Mouse (Mus musculus) stomach, postnatal 0 days (tissue): ENCODE measurements around the gene Actr1a. TPM values are rescaled to one million over a fixed set of nuclear protein-coding genes. Genes with fewer than 3 reads are reported as not detected.
A peak's percentile ranks its signal among the peaks of the same experiment; 100 is the strongest.

ENCODE experiments used
- ATAC-seq: fragments of 200-750 bp; cut with Nextera tagmentation; 2 replicates; pipeline ENCODE4 v1.8.0; 2017; ENCODE audit not compliant: low FRiP score, low TSS enrichment
- DNase-seq: peaks from one replicate; pipeline ENCODE4 v3.0.0-alpha.2; 2016; ENCODE audit warnings: low spot score
- H3K27ac ChIP-seq: fragments of 300-500 bp; sonication (generic); replicated peaks from 2 replicates; pipeline ENCODE4 v1.5.1; 2014; ENCODE audit warnings: mild to moderate bottlenecking, control low read depth
- H3K27me3 ChIP-seq: fragments of 300-500 bp; sonication (generic); 2 replicates; pipeline ENCODE4 v1.6.1; 2014; ENCODE audit warnings: low read length; ENCODE audit not compliant: control insufficient read depth, insufficient read depth
- H3K36me3 ChIP-seq: fragments of 300-500 bp; sonication (generic); 2 replicates; pipeline ENCODE4 v1.6.1; 2014; ENCODE audit warnings: low read length, mixed read lengths; ENCODE audit not compliant: control insufficient read depth, insufficient read depth
- H3K4me1 ChIP-seq: fragments of 300-500 bp; sonication (generic); replicated peaks from 2 replicates; pipeline ENCODE4 v1.6.1; 2014; ENCODE audit warnings: antibody characterized with exemption; ENCODE audit not compliant: control insufficient read depth, insufficient read depth
- H3K4me2 ChIP-seq: fragments of 300-500 bp; sonication (generic); replicated peaks from 2 replicates; pipeline ENCODE4 v1.6.1; 2014; ENCODE audit warnings: low read depth, mild to moderate bottlenecking, control low read depth, moderate library complexity
- H3K4me3 ChIP-seq: fragments of 300-500 bp; sonication (generic); 2 replicates; pipeline ENCODE4 v1.5.1; 2014; ENCODE audit warnings: low read depth, low read length, control low read depth
- H3K9ac ChIP-seq: fragments of 300-500 bp; sonication (generic); 2 replicates; pipeline ENCODE4 v1.6.1; 2014; ENCODE audit warnings: mild to moderate bottlenecking, low read length, control low read depth, mixed read lengths
- H3K9me3 ChIP-seq: fragments of 300-500 bp; sonication (generic); 2 replicates; pipeline ENCODE4 v1.6.1; 2016; ENCODE audit warnings: low read length; ENCODE audit not compliant: control insufficient read depth
- CTCF ChIP-seq: IDR thresholded peaks from 2 replicates; pipeline ENCODE4 v1.5.1; 2016; ENCODE audit warnings: antibody characterized with exemption, low read depth, mild to moderate bottlenecking, moderate library complexity
- EP300 ChIP-seq: optimal IDR thresholded peaks from 2 replicates; pipeline ENCODE3; 2016; ENCODE audit warnings: antibody characterized with exemption
- WGBS: fragments of 180-500 bp; shearing (Covaris S2); extraction: QIAGEN DNeasy Blood & Tissue Kit; methylation state at CpG from one replicate; pipeline ENCODE4 v1.1.7; 2014; 5-methylcytosine and 5-hydroxymethylcytosine counted together
- polyA plus RNA-seq: library from polyadenylated mRNA; unstranded; fragments of >200 nt; fragmentation: Nextera tagmentation; extraction: Ambion mirVana; gene quantifications from 2 replicates; pipeline ENCODE4 v1.2.1, GENCODE M21; 2015

The Actr1a gene
- 90.1 and 94.7 TPM in 2 replicates for polyA plus RNA-seq

DNA sequence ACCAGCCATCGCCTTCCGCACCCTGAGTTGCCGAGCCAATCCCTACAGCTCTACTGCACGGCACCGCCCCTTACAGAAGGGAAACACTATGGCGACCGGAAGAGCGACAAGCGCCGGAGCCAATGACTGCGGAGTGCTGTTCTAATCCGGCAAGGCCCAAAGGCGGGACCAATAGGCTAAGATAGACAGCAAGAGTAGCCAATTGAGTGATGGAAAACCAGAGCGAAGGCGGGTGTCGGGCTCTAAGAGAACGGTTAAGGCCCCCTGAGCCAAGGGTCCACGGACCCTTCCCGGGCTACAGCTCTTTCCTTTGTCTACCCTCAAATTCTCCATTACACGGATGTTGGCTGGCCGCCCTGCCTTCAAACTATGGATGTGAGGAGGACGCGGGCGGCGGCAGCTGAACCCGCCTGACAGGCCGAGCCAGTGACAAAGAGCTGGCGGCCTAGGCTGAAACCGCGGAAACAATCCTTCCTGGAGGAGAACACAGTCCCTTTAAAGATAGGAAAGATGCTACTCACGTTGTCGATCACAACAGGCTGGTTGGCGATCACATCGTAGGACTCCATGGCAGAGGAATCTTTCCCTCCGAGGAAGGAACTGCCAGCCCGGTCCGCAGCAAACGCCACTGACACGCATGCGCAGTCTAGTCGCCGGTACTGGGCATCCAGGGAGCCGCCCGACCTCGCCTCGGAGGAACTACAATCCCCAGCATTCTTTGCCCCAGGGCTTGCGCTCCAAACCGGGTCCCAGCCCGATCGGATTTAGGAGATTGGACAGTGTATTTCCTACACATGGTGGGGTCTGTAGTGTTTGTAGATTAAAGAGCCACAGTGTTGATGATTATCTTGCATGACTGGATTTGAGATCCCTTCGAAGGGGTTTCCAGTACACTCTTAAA lies at the start of gene Actr1a:
Gene Actr1a (minus strand): TSS at position 640 of the 901 bp plus-strand sequence.
- DNase-seq, result peak; percentile 96
- peak within 1 kb of the TSS; percentile 84 for H3K4me2 ChIP-seq
- H3K9ac ChIP-seq, result peak within 1 kb of the TSS; percentile 86
- under 1% methylated on average over 51 of the region's 51 CpGs for WGBS
- H3K36me3 ChIP-seq, result no peaks in the 10 kb centered on the region
- peak within 1 kb of the TSS; percentile 81 for H3K27ac ChIP-seq
- H3K9me3 ChIP-seq, result no peaks in the 10 kb centered on the region
- ATAC-seq, result peak; percentile 96
- peaks cover 7% of the 10 kb centered on the region; the same call in 1 of the 2 replicates for H3K4me1 ChIP-seq
- H3K27me3 ChIP-seq, result no peaks in the 10 kb centered on the region
- TF ChIP-seq EP300 (no peak), CTCF (no peak; the same call in 1 of the 2 replicates)
- peak within 1 kb of the TSS; percentile 87 for H3K4me3 ChIP-seq

DNA sequence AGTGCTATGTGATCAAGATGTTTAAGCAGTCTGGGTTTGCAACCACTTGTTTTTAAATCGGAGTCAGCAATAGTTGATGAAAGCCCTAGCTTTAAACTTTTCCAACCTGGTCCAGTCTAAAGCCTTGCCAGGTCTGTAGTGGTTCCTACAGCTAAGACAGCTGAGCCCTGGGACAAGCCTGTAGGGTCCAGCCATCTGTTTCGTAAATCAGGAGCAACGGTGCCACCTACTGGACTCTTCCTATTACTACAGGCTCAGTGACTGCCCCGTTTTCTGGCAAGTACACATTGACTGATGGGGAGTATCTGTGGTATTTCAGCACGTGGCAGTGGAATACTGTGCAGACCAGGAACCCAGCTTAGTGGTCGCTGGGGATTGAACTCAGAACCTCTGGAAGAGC lies 48.7 kb upstream of the Actr1a start:
- Histone ChIP-seq H3K27me3 (no peaks in the 10 kb centered on the region), H3K4me2 (no peak overlapping the region), H3K9me3 (no peaks in the 10 kb centered on the region), H3K9ac (no peak overlapping the region), H3K36me3 (no peaks in the 10 kb centered on the region), H3K4me3 (no peak overlapping the region), H3K4me1 (0 out of 2 replicates have a peak, but pooled peaks cover 2% of the 10 kb centered on the region), H3K27ac (no peak overlapping the region)
- ATAC-seq, result peak; percentile 76
- 8% methylated on average over 6 of the region's 6 CpGs for WGBS
- no peak for TF ChIP-seq EP300
- peak; percentile 92 for TF ChIP-seq CTCF
- peak; percentile 82 for DNase-seq

DNA sequence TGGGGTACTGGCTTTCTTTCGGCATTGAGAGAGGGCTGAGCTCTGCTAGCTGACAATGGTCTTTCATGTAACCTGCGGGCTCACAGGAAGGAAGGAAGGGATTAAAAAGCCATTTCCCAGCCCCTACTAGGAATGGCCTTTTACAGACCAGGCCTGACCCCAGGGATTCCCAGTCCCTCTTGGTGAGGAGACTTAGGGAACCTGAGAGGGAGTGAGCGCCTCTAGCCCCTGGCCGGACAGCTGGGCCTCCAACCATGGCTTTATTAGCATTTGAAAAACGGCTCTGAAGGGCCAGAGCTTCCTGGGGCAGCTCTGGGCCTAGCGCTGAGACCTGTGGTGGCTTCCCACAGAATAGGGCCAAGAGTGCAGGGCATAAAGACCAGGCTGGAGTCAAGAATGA lies 48.0 kb upstream of the Actr1a start:
- ATAC-seq (no peak), DNase-seq (no peak)
- Histone ChIP-seq H3K9ac (0 out of 2 replicates have a peak overlapping the region, but pooled peaks have one; percentile 4), H3K4me2 (no peak overlapping the region), H3K27ac (peak overlapping the region; percentile 24; the same call in 1 of the 2 replicates), H3K36me3 (no peaks in the 10 kb centered on the region), H3K4me3 (no peak overlapping the region), H3K9me3 (no peaks in the 10 kb centered on the region), H3K27me3 (no peaks in the 10 kb centered on the region), H3K4me1 (0 out of 2 replicates have a peak, but pooled peaks cover 2% of the 10 kb centered on the region)
- no peak for TF ChIP-seq CTCF
- TF ChIP-seq EP300, result no peak
- WGBS, result 49% methylated on average over 6 of the region's 6 CpGs

DNA sequence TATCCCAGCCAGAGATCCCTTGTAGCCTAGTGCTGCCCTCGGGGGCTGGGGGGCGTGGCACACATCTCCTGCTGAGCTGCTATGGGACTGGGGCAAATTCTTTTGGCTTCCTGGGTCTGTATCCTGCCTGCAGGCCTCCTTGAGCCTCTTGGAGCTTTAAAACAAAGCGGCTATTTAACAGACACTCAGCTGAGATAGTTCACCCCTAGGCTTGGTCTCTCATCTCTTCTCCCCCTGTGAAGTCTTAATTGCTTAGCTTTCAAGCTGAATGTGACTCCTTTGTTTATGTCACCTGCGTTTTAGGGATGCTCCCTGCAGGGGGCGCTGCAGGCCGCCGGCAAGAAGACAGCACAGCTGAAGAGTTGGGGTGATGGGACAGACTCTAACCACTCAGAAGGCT lies 39.9 kb upstream of the Actr1a start:
- H3K36me3 ChIP-seq, result no peaks in the 10 kb centered on the region
- no peak overlapping the region for H3K4me3 ChIP-seq
- ATAC-seq, result no peak
- no peak overlapping the region for H3K27ac ChIP-seq
- DNase-seq, result no peak
- no peaks in the 10 kb centered on the region for H3K4me1 ChIP-seq
- WGBS, result 17% methylated on average over 7 of the region's 7 CpGs
- no peaks in the 10 kb centered on the region for H3K27me3 ChIP-seq
- no peak overlapping the region for H3K4me2 ChIP-seq
- peak; percentile 71 for TF ChIP-seq CTCF
- TF ChIP-seq EP300, result no peak
- no peak overlapping the region for H3K9ac ChIP-seq
- H3K9me3 ChIP-seq, result no peaks in the 10 kb centered on the region

DNA sequence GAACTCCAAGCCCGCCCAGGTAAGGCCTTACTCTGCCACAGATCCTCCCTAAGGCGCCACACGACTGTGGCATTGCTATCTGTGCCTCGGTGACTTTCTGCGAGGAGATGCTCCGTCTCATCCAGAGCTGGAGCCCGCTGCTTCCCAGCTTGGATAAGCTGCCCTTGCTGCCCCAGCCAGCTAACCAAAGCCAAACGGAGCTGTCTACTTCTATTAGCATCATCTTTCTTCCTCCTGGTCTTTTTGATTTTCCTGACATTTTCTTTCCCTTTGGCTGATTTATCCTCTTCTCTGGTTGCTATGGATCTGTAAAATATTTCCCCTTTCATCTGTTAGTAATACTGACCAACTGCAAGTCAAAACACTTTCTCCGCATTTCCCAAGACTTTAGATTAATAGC lies 39.0 kb upstream of the Actr1a start:
- Histone ChIP-seq H3K9ac (no peak overlapping the region), H3K36me3 (no peaks in the 10 kb centered on the region), H3K9me3 (no peaks in the 10 kb centered on the region), H3K27me3 (no peaks in the 10 kb centered on the region), H3K27ac (peak overlapping the region; percentile 65; the same call in 1 of the 2 replicates), H3K4me1 (no peaks in the 10 kb centered on the region), H3K4me2 (no peak overlapping the region), H3K4me3 (no peak overlapping the region)
- 74% methylated on average over 9 of the region's 9 CpGs for WGBS
- TF ChIP-seq EP300 (no peak), CTCF (no peak)
- ATAC-seq, result no peak; the same call in 1 of the 2 replicates
- no peak for DNase-seq

DNA sequence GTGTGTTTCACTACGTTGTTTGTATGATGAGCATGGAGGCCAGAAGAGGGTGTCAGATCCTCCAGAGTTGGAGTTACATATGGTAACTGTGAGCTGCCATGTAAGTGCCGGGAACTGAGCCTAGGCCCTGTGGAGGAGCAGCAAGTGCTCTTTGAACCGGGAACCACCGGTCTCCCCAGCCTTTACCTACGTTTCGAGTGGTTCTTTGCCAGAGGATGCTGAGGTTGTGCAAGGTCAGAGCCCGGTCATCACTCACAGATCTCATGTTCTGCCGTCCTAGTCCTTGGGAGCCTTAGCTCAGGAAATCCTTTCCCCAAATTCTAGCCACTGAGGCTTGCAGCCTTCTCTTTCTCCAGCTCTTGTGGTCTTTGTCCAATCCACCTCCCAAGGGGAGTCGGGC lies 38.6 kb upstream of the Actr1a start:
- Histone ChIP-seq H3K36me3 (no peaks in the 10 kb centered on the region), H3K4me3 (no peak overlapping the region), H3K27me3 (no peaks in the 10 kb centered on the region), H3K4me2 (no peak overlapping the region), H3K4me1 (no peaks in the 10 kb centered on the region), H3K27ac (peak overlapping the region; percentile 65; the same call in 1 of the 2 replicates), H3K9me3 (no peaks in the 10 kb centered on the region), H3K9ac (no peak overlapping the region)
- 63% methylated on average over 9 of the region's 9 CpGs for WGBS
- TF ChIP-seq CTCF, result no peak
- no peak for TF ChIP-seq EP300
- DNase-seq, result no peak
- no peak for ATAC-seq
